Mouse (Mus musculus) midbrain, embryonic 14.5 days (tissue): ENCODE data around the gene Atoh8. TPM values are rescaled to one million over a fixed set of nuclear protein-coding genes. Genes with fewer than 3 reads are reported as not detected.

ENCODE experiments used
- ATAC-seq: fragments of 200-750 bp; cut with Nextera tagmentation; 2 replicates; pipeline ENCODE4 v1.8.0; 2017; ENCODE audit warnings: moderate number of reproducible peaks, moderate library complexity; ENCODE audit not compliant: low FRiP score, low TSS enrichment
- DNase-seq: peaks from one replicate; pipeline ENCODE4 v3.0.0-alpha.2; 2015
- H3K27ac ChIP-seq: fragments of 300-500 bp; sonication (generic); replicated peaks from 2 replicates; pipeline ENCODE4 v1.5.1; 2014; ENCODE audit warnings: mild to moderate bottlenecking, low read depth, low read length, moderate library complexity
- H3K27me3 ChIP-seq: fragments of 300-500 bp; sonication (generic); 2 replicates; pipeline ENCODE4 v1.6.1; 2014; ENCODE audit warnings: low read length, control low read depth, mixed read lengths; ENCODE audit not compliant: control insufficient read depth, insufficient read depth
- H3K36me3 ChIP-seq: fragments of 300-500 bp; sonication (generic); 2 replicates; pipeline ENCODE4 v1.6.1; 2014; ENCODE audit warnings: low read length, control low read depth; ENCODE audit not compliant: control insufficient read depth, insufficient read depth
- H3K4me1 ChIP-seq: fragments of 300-500 bp; sonication (generic); 2 replicates; pipeline ENCODE4 v1.6.1; 2014; ENCODE audit warnings: mild to moderate bottlenecking, antibody characterized with exemption, low read length, control low read depth; ENCODE audit not compliant: control insufficient read depth, insufficient read depth
- H3K4me2 ChIP-seq: fragments of 300-500 bp; sonication (generic); 2 replicates; pipeline ENCODE4 v1.6.1; 2014; ENCODE audit warnings: mild to moderate bottlenecking, low read length, moderate library complexity
- H3K4me3 ChIP-seq: fragments of 300-500 bp; sonication (generic); replicated peaks from 2 replicates; pipeline ENCODE4 v1.5.1; 2014; ENCODE audit warnings: low read depth, low read length
- H3K9ac ChIP-seq: fragments of 300-500 bp; sonication (generic); replicated peaks from 2 replicates; pipeline ENCODE4 v1.6.1; 2014; ENCODE audit warnings: mild to moderate bottlenecking, low read length, moderate library complexity
- H3K9me3 ChIP-seq: fragments of 300-500 bp; sonication (generic); 2 replicates; pipeline ENCODE4 v1.6.1; 2016; ENCODE audit warnings: low read length, control low read depth, mixed read lengths; ENCODE audit not compliant: control insufficient read depth
- WGBS: fragments of 180-500 bp; shearing (Covaris S2); extraction: QIAGEN DNeasy Blood & Tissue Kit; methylation state at CpG from one replicate; pipeline ENCODE4 v1.1.7; 2014; 5-methylcytosine and 5-hydroxymethylcytosine counted together
- polyA plus RNA-seq: library from polyadenylated mRNA; unstranded; fragments of >200 nt; fragmentation: Nextera tagmentation; extraction: Ambion mirVana; gene quantifications from 2 replicates; pipeline ENCODE4 v1.2.1, GENCODE M21; 2014

The Atoh8 gene
- polyA plus RNA-seq, 1 experiment from 2014 or later, result 2.4 TPM

- no peak for DNase-seq
- ATAC-seq, result no peak
- H3K4me2 ChIP-seq, result no peak overlapping the region
- H3K36me3 ChIP-seq, result no peaks in the 10 kb centered on the region
- no peak overlapping the region for H3K9ac ChIP-seq
- 66% methylated on average over 2 of the region's 2 CpGs for WGBS
- H3K27me3 ChIP-seq, result peaks cover 34% of the 10 kb centered on the region
- H3K9me3 ChIP-seq, result no peaks in the 10 kb centered on the region
- H3K4me3 ChIP-seq, result no peak overlapping the region
- no peak overlapping the region for H3K27ac ChIP-seq
- H3K4me1 ChIP-seq, result no peaks in the 10 kb centered on the region
Measured at GRCm38 (mm10) chr6:72240042-72240441, 4.7 kb upstream of the Atoh8 start.

GRCm38 (mm10) chr6:72237035-72237434 lies 1.7 kb upstream of the Atoh8 start:
- H3K27ac ChIP-seq, result no peak overlapping the region
- WGBS, result 2% methylated on average over 5 of the region's 5 CpGs
- DNase-seq (peak; percentile 96), ATAC-seq (no peak)
- no peak overlapping the region for H3K4me3 ChIP-seq
- H3K4me1 ChIP-seq, result peaks cover 19% of the 10 kb centered on the region
- H3K4me2 ChIP-seq, result 0 out of 2 replicates have a peak overlapping the region, but pooled peaks have one; percentile 11
- H3K36me3 ChIP-seq, result no peaks in the 10 kb centered on the region
- H3K9ac ChIP-seq, result no peak overlapping the region
- peaks cover 45% of the 10 kb centered on the region for H3K27me3 ChIP-seq
- no peaks in the 10 kb centered on the region for H3K9me3 ChIP-seq

GRCm38 (mm10) chr6:72235807-72236407 lies 530 bp upstream of the Atoh8 start:
- peaks cover 45% of the 10 kb centered on the region for H3K27me3 ChIP-seq
- H3K27ac ChIP-seq, result peak overlapping the region; percentile 20; the same call in 1 of the 2 replicates
- no peaks in the 10 kb centered on the region for H3K36me3 ChIP-seq
- no peaks in the 10 kb centered on the region for H3K9me3 ChIP-seq
- ATAC-seq (no peak), DNase-seq (no peak)
- peaks cover 21% of the 10 kb centered on the region for H3K4me1 ChIP-seq
- 23% methylated on average over 16 of the region's 16 CpGs for WGBS
- peak overlapping the region; percentile 51; the same call in 1 of the 2 replicates for H3K9ac ChIP-seq
- H3K4me3 ChIP-seq, result peak overlapping the region; percentile 53
- H3K4me2 ChIP-seq, result peak overlapping the region; percentile 99

- no peaks in the 10 kb centered on the region for H3K9me3 ChIP-seq
- peak overlapping the region; percentile 51 for H3K9ac ChIP-seq
- WGBS, result under 1% methylated on average over 79 of the region's 79 CpGs
- no peaks in the 10 kb centered on the region for H3K36me3 ChIP-seq
- H3K27me3 ChIP-seq, result peaks cover 44% of the 10 kb centered on the region
- DNase-seq (peak; percentile 86), ATAC-seq (peak; percentile 51)
- H3K4me1 ChIP-seq, result peaks cover 22% of the 10 kb centered on the region
- peak overlapping the region; percentile 99 for H3K4me2 ChIP-seq
- H3K4me3 ChIP-seq, result peak overlapping the region; percentile 53
- peak overlapping the region; percentile 20 for H3K27ac ChIP-seq
Measured at GRCm38 (mm10) chr6:72234372-72235097, 842 bp downstream of the Atoh8 start.

GRCm38 (mm10) chr6:72233950-72234349 lies 1.4 kb downstream of the Atoh8 start:
- no peaks in the 10 kb centered on the region for H3K9me3 ChIP-seq
- peak overlapping the region; percentile 53 for H3K4me3 ChIP-seq
- peaks cover 38% of the 10 kb centered on the region for H3K27me3 ChIP-seq
- peaks cover 22% of the 10 kb centered on the region for H3K4me1 ChIP-seq
- H3K4me2 ChIP-seq, result peak overlapping the region; percentile 99
- no peak overlapping the region for H3K27ac ChIP-seq
- peak overlapping the region; percentile 51; the same call in 1 of the 2 replicates for H3K9ac ChIP-seq
- WGBS, result 1% methylated on average over 12 of the region's 13 CpGs
- peak; percentile 6; the same call in 1 of the 2 replicates for ATAC-seq
- no peaks in the 10 kb centered on the region for H3K36me3 ChIP-seq
- DNase-seq, result no peak

- peaks cover 33% of the 10 kb centered on the region for H3K27me3 ChIP-seq
- no peak for ATAC-seq
Measured at GRCm38 (mm10) chr6:72232870-72233269, 2.5 kb downstream of the Atoh8 start.

GRCm38 (mm10) chr6:72232411-72232810 lies 3.0 kb downstream of the Atoh8 start:
- Histone ChIP-seq H3K36me3 (no peaks in the 10 kb centered on the region), H3K4me1 (peaks cover 22% of the 10 kb centered on the region), H3K9ac (no peak overlapping the region), H3K27me3 (peaks cover 28% of the 10 kb centered on the region), H3K27ac (no peak overlapping the region), H3K9me3 (no peaks in the 10 kb centered on the region), H3K4me2 (no peak overlapping the region), H3K4me3 (no peak overlapping the region)
- ATAC-seq (no peak), DNase-seq (no peak)
- WGBS, result 93% methylated on average over 14 of the region's 14 CpGs

More at GRCm38 (mm10) chr6:72232870-72233269, 2.5 kb downstream of the Atoh8 start:
- Histone ChIP-seq H3K4me1 (peaks cover 22% of the 10 kb centered on the region), H3K4me2 (peak overlapping the region; percentile 99), H3K27ac (no peak overlapping the region), H3K9ac (no peak overlapping the region; the same call in 1 of the 2 replicates), H3K9me3 (no peaks in the 10 kb centered on the region), H3K36me3 (no peaks in the 10 kb centered on the region), H3K4me3 (peak overlapping the region; percentile 53; the same call in 1 of the 2 replicates)
- no peak for DNase-seq
- WGBS, result 55% methylated on average over 5 of the region's 5 CpGs

GRCm38 (mm10) chr6:72230875-72231274 lies 4.5 kb downstream of the Atoh8 start:
- Histone ChIP-seq H3K27me3 (peaks cover 14% of the 10 kb centered on the region), H3K36me3 (no peaks in the 10 kb centered on the region), H3K4me3 (no peak overlapping the region), H3K9me3 (no peaks in the 10 kb centered on the region), H3K27ac (no peak overlapping the region), H3K9ac (no peak overlapping the region), H3K4me1 (peaks cover 22% of the 10 kb centered on the region), H3K4me2 (peak overlapping the region; percentile 1; the same call in 1 of the 2 replicates)
- ATAC-seq, result 0 out of 2 replicates have a peak, but pooled peaks have one; percentile 25
- 21% methylated on average over 5 of the region's 5 CpGs for WGBS
- DNase-seq, result no peak
